In the genomic region with DNA sequence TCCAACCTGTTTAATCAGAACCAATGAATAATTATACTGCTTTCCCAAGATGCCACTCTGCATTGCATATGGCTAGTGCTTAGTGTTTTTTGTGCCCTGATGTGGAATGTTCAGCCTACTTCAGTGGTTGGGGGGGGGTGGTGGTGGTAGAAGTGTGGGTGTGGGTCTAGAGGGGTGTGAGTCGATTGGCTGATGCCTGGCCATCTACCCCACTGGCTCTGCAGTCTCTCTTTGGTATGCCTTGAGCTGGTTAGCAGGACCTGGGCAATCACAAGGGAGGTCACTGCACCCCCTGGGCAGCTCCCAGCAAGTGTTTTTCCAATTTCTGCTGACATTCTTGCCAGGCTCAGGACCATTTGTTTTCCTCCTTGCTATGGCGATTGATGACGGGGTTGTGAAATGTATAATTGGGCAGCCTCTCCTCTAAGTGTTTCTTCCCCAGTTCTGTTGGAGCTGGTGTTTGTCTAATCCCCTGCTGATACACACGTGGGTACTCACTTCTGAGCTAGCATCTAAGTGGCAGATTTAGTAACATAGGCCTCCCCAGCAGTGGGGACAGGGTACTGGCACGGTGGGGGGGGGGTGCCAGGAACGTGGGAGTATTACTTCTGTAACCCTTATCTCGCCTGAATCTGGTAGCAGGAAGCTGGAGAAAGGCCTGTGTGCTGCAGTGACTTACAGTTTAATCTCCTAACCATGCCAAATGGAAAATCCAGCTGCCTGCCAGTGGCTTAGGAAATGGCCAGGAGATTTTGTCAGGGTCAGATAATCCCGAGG, we compare ENCODE assay signal across 12 mouse cellular contexts. TPM values are rescaled to one million over a fixed set of nuclear protein-coding genes. Genes with fewer than 3 reads are reported as not detected.
DNase-seq lines count a peak whose midpoint lies in the region; ATAC-seq and TF ChIP-seq lines count a peak whose summit lies in the region.
"Had no signal": no experiment of that assay in that cellular context is flagged by ENCODE, and none has a peak within 500 bp of the region (broad histone marks: within the 10 kb centered on the region; RNA-seq: fewer than 3 reads in every experiment).

No protein-coding gene starts in this region.

- H3K4me3 ChIP-seq in kidney, embryonic 14.5 days (ENCODE audit: low read length): no peak overlapping the region
- no peak overlapping the region for H3K4me3 ChIP-seq in stomach, embryonic 16.5 days (replicated peaks; ENCODE audit: low read length)
- H3K4me3 ChIP-seq in stomach, postnatal 0 days (ENCODE audit: low read depth, low read length): no peak overlapping the region
- H3K4me3 ChIP-seq: embryonic facial prominence, embryonic 13.5 days; forebrain, embryonic 15.5 days had no signal

- TF ChIP-seq EP300 in stomach, postnatal 0 days (optimal IDR thresholded peaks at IDR 0.05): no peak

- H3K36me3 ChIP-seq in kidney, embryonic 14.5 days (ENCODE audit: control insufficient read depth, insufficient read depth, low read length): no peaks in the 10 kb centered on the region
- H3K36me3 ChIP-seq in stomach, embryonic 16.5 days (ENCODE audit: control insufficient read depth, insufficient read depth, low read length): no peaks in the 10 kb centered on the region
- no peaks in the 10 kb centered on the region for H3K36me3 ChIP-seq in stomach, postnatal 0 days (ENCODE audit: control insufficient read depth, insufficient read depth, low read length)
- H3K36me3 ChIP-seq: embryonic facial prominence, embryonic 13.5 days; forebrain, embryonic 15.5 days had no signal

- no peaks in the 10 kb centered on the region for H3K9me3 ChIP-seq in kidney, embryonic 14.5 days (ENCODE audit: control insufficient read depth, low read length)
- H3K9me3 ChIP-seq in stomach, embryonic 16.5 days (replicated peaks; ENCODE audit: control insufficient read depth, low read length): no peaks in the 10 kb centered on the region
- H3K9me3 ChIP-seq in stomach, postnatal 0 days (ENCODE audit: control insufficient read depth, low read length): no peaks in the 10 kb centered on the region
- H3K9me3 ChIP-seq: embryonic facial prominence, embryonic 13.5 days; forebrain, embryonic 15.5 days had no signal

- DNase-seq in kidney, adult 9 months: no peak
- no peak for DNase-seq in stomach, postnatal 0 days (ENCODE audit: low spot score)
- DNase-seq in induced T-regulatory cell, adult 2 months (ENCODE audit: low read depth): peak; percentile 43
- DNase-seq in spleen, adult 18-20 months: no peak
- no peak for DNase-seq in cerebellum, postnatal 36 days
- DNase-seq: cerebellum, adult 9-11 months; gastrocnemius, postnatal 36 days; lung, embryonic 14.5 days had no signal

- H3K4me2 ChIP-seq in kidney, embryonic 14.5 days (replicated peaks; ENCODE audit: low read depth, low read length): no peak overlapping the region
- no peak overlapping the region for H3K4me2 ChIP-seq in stomach, embryonic 16.5 days (ENCODE audit: low read depth, low read length)
- no peak overlapping the region for H3K4me2 ChIP-seq in stomach, postnatal 0 days (replicated peaks; ENCODE audit: low read depth)
- H3K4me2 ChIP-seq: embryonic facial prominence, embryonic 13.5 days; forebrain, embryonic 15.5 days; lung, embryonic 14.5 days had no signal

- peaks cover 17% of the 10 kb centered on the region; the same call in 1 of the 2 replicates for H3K4me1 ChIP-seq in kidney, embryonic 14.5 days (ENCODE audit: control insufficient read depth, insufficient read depth, low read length)
- H3K4me1 ChIP-seq in stomach, embryonic 16.5 days (ENCODE audit: control insufficient read depth, insufficient read depth, low read length): peaks cover 13% of the 10 kb centered on the region; the same call in 1 of the 2 replicates
- H3K4me1 ChIP-seq in stomach, postnatal 0 days (replicated peaks; ENCODE audit: control insufficient read depth, insufficient read depth): peaks cover 3% of the 10 kb centered on the region; the same call in 1 of the 2 replicates
- H3K4me1 ChIP-seq: forebrain, embryonic 15.5 days had no signal

- no peaks in the 10 kb centered on the region for H3K27me3 ChIP-seq in kidney, embryonic 14.5 days (ENCODE audit: control insufficient read depth, insufficient read depth, low read length)
- H3K27me3 ChIP-seq in stomach, embryonic 16.5 days (ENCODE audit: control insufficient read depth, insufficient read depth, low read length): no peaks in the 10 kb centered on the region
- no peaks in the 10 kb centered on the region for H3K27me3 ChIP-seq in stomach, postnatal 0 days (ENCODE audit: control insufficient read depth, insufficient read depth, low read length)
- H3K27me3 ChIP-seq: embryonic facial prominence, embryonic 13.5 days; forebrain, embryonic 15.5 days had no signal

- no peak for ATAC-seq in kidney, embryonic 14.5 days (ENCODE audit: low FRiP score, low TSS enrichment)
- ATAC-seq in stomach, embryonic 16.5 days (ENCODE audit: insufficient read depth, low FRiP score): no peak
- no peak for ATAC-seq in stomach, postnatal 0 days (ENCODE audit: low FRiP score, low TSS enrichment)
- ATAC-seq: forebrain, embryonic 15.5 days had no signal

- WGBS in kidney, embryonic 14.5 days: 20% methylated on average over 8 of the region's 8 CpGs
- 44% methylated on average over 8 of the region's 8 CpGs for WGBS in stomach, embryonic 16.5 days
- 38% methylated on average over 8 of the region's 8 CpGs for WGBS in stomach, postnatal 0 days

- peak overlapping the region; percentile 15; the same call in 1 of the 2 replicates for H3K27ac ChIP-seq in kidney, embryonic 14.5 days (ENCODE audit: low read depth, low read length)
- H3K27ac ChIP-seq in stomach, embryonic 16.5 days (ENCODE audit: low read length): peak overlapping the region; percentile 26; the same call in 1 of the 2 replicates
- H3K27ac ChIP-seq in stomach, postnatal 0 days (replicated peaks): no peak overlapping the region
- H3K27ac ChIP-seq: embryonic facial prominence, embryonic 13.5 days; forebrain, embryonic 15.5 days had no signal

- H3K9ac ChIP-seq in kidney, embryonic 14.5 days (ENCODE audit: low read depth, low read length): no peak overlapping the region
- no peak overlapping the region for H3K9ac ChIP-seq in stomach, embryonic 16.5 days (ENCODE audit: low read length)
- H3K9ac ChIP-seq in stomach, postnatal 0 days (ENCODE audit: low read length): no peak overlapping the region
- H3K9ac ChIP-seq: embryonic facial prominence, embryonic 13.5 days; forebrain, embryonic 15.5 days; lung, embryonic 14.5 days had no signal

- no peak for TF ChIP-seq CTCF in stomach, postnatal 0 days (IDR thresholded peaks at IDR 0.05; ENCODE audit: low read depth)

RNA-seq across cellular contexts. Expression of a gene that starts 13.3 kb away (rescaled TPM):
- polyA plus RNA-seq in kidney, embryonic 14.5 days (2014; fragmentation: Nextera tagmentation; extraction: Ambion mirVana): 7.3 and 7.7 TPM in 2 replicates
- polyA plus RNA-seq in stomach, embryonic 16.5 days (2015; fragmentation: Nextera tagmentation; extraction: Ambion mirVana): 6.0 and 7.2 TPM in 2 replicates
- polyA plus RNA-seq in stomach, postnatal 0 days (2015; fragmentation: Nextera tagmentation; extraction: Ambion mirVana): 3.7 and 4.0 TPM in 2 replicates
